Mouse (Mus musculus) embryonic facial prominence, embryonic 13.5 days (tissue): Measurements from ENCODE around the gene Rgl2. TPM values are rescaled to one million over a fixed set of nuclear protein-coding genes. Genes with fewer than 3 reads are reported as not detected.
"Not testable (repeated sequence)": the region's sequence is repeated elsewhere in the genome, so short reads cannot be mapped to it uniquely, and the experiment has no call there.

Experiments
- ATAC-seq: fragments of 200-750 bp; cut with Nextera tagmentation; 2 replicates; pipeline ENCODE4 v1.8.0; 2017; ENCODE audit warnings: low read depth; ENCODE audit not compliant: insufficient number of reproducible peaks, insufficient read depth, low FRiP score, low TSS enrichment
- H3K27ac ChIP-seq: fragments of 300-500 bp; sonication (generic); 2 replicates; pipeline ENCODE4 v1.5.1; 2015; ENCODE audit warnings: moderate library complexity, mild to moderate bottlenecking, inconsistent platforms
- H3K27me3 ChIP-seq: fragments of 300-500 bp; sonication (generic); 2 replicates; pipeline ENCODE4 v1.6.1; 2015; ENCODE audit warnings: mild to moderate bottlenecking, inconsistent platforms
- H3K36me3 ChIP-seq: fragments of 300-500 bp; sonication (generic); 2 replicates; pipeline ENCODE4 v1.6.1; 2015; ENCODE audit warnings: mild to moderate bottlenecking, inconsistent platforms
- H3K4me1 ChIP-seq: fragments of 300-500 bp; sonication (generic); 2 replicates; pipeline ENCODE4 v1.6.1; 2015; ENCODE audit warnings: inconsistent platforms
- H3K4me2 ChIP-seq: fragments of 300-500 bp; sonication (generic); 2 replicates; pipeline ENCODE4 v1.6.1; 2015; ENCODE audit warnings: moderate library complexity, mild to moderate bottlenecking, inconsistent platforms
- H3K4me3 ChIP-seq: fragments of 300-500 bp; sonication (generic); 2 replicates; pipeline ENCODE4 v1.5.1; 2015; ENCODE audit warnings: mild to moderate bottlenecking, inconsistent platforms
- H3K9ac ChIP-seq: fragments of 300-500 bp; sonication (generic); 2 replicates; pipeline ENCODE4 v1.6.1; 2015; ENCODE audit warnings: mild to moderate bottlenecking, inconsistent platforms
- H3K9me3 ChIP-seq: fragments of 300-500 bp; sonication (generic); 2 replicates; pipeline ENCODE4 v1.6.1; 2016; ENCODE audit warnings: inconsistent platforms
- WGBS: fragments of 180-500 bp; shearing (Covaris S2); methylation state at CpG from one replicate; pipeline ENCODE4 v1.1.7; 2015; ENCODE audit warnings: mixed read lengths; 5-methylcytosine and 5-hydroxymethylcytosine counted together
- polyA plus RNA-seq: library from polyadenylated mRNA; unstranded; fragments of >200 nt; fragmentation: Nextera tagmentation; extraction: Ambion mirVana; gene quantifications from 2 replicates; pipeline ENCODE4 v1.2.1, GENCODE M21; 2015

The Rgl2 gene
- polyA plus RNA-seq, 1 experiment from 2014 or later, result 61.2 TPM

- H3K36me3 ChIP-seq, H3K4me1 ChIP-seq, H3K27ac ChIP-seq, H3K9ac ChIP-seq, H3K4me2 ChIP-seq, H3K9me3 ChIP-seq, ATAC-seq, H3K27me3 ChIP-seq, H3K4me3 ChIP-seq: not testable (repeated sequence)
- WGBS, result 84% methylated on average over 4 of the region's 4 CpGs
These were observed 31.1 kb upstream of the Rgl2 start for GRCm38 (mm10) chr17:33898193-33898592.

GRCm38 (mm10) chr17:33899642-33900041 is 29.7 kb upstream of the Rgl2 start:
- H3K36me3 ChIP-seq, result no peaks in the 10 kb centered on the region
- no peaks in the 10 kb centered on the region for H3K27me3 ChIP-seq
- ATAC-seq, result no peak
- no peaks in the 10 kb centered on the region for H3K4me1 ChIP-seq
- H3K9me3 ChIP-seq, result no peaks in the 10 kb centered on the region
- no peak overlapping the region for H3K9ac ChIP-seq
- 78% methylated on average over 4 of the region's 4 CpGs for WGBS
- no peak overlapping the region for H3K4me3 ChIP-seq
- no peak overlapping the region for H3K4me2 ChIP-seq
- H3K27ac ChIP-seq, result no peak overlapping the region

DNA sequence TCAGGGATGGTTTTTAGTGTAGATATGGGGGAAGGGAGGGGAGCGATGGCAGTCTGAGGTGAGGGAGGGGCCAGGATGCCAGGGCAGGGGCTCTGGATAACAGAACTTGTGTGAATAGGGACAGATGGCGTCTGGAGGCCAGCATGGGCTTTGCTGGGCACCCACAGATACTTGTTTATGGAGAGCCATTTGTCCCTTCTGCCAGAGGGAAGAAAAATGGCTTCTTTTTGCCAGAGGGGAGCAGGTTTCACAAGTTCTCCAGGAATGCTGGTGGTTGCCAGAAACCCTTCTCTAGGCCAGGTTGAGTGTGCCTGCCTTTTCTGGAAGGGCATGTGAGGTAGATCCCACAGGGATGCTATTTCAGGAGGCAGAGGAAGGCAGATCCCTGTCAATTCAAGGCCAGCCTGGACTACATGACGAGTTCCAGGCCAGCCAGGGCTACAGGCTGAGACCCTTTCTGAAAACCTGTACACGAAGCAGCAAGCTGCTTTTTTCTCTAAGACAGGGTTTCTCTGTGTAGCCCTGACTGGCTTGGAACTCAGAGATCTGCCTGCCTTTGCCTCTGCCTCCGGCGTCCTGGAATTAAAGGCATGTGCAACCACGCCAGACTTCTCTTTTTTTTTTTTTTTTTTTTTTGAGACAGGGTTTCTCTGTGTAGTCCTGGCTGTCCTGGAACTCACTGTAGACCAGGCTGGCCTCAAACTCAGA is 28.9 kb upstream of the Rgl2 start:
- Histone ChIP-seq H3K4me3 (no peak overlapping the region), H3K36me3 (no peaks in the 10 kb centered on the region), H3K9me3 (no peaks in the 10 kb centered on the region), H3K27ac (no peak overlapping the region), H3K9ac (no peak overlapping the region), H3K4me1 (no peaks in the 10 kb centered on the region), H3K4me2 (no peak overlapping the region), H3K27me3 (no peaks in the 10 kb centered on the region)
- WGBS, result 65% methylated on average over 7 of the region's 7 CpGs
- ATAC-seq, result no peak

DNA sequence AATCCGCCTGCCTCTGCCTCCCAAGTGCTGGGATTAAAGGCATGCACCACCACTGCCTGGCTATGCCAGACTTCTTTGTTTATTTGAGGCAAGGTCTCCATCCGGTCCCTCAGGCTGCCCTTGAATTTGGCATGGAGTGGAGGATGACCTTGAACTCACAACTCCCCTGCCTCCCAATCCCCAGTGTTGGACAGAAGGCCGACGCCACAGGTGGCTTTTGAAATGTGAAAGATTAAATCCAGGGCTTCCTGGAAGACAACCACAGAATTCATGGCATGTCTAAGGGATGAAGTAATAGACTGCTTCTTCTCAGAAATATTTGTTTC is 28.4 kb upstream of the Rgl2 start:
- H3K4me3 ChIP-seq, result no peak overlapping the region
- ATAC-seq, result no peak
- H3K4me1 ChIP-seq, result no peaks in the 10 kb centered on the region
- no peak overlapping the region for H3K9ac ChIP-seq
- H3K27me3 ChIP-seq, result no peaks in the 10 kb centered on the region
- H3K36me3 ChIP-seq, result no peaks in the 10 kb centered on the region
- H3K9me3 ChIP-seq, result no peaks in the 10 kb centered on the region
- no peak overlapping the region for H3K27ac ChIP-seq
- no peak overlapping the region for H3K4me2 ChIP-seq
- WGBS, result 80% methylated on average over 4 of the region's 4 CpGs

GRCm38 (mm10) chr17:33901653-33902052 is 27.7 kb upstream of the Rgl2 start:
- no peaks in the 10 kb centered on the region for H3K27me3 ChIP-seq
- 70% methylated on average over 4 of the region's 4 CpGs for WGBS

DNA sequence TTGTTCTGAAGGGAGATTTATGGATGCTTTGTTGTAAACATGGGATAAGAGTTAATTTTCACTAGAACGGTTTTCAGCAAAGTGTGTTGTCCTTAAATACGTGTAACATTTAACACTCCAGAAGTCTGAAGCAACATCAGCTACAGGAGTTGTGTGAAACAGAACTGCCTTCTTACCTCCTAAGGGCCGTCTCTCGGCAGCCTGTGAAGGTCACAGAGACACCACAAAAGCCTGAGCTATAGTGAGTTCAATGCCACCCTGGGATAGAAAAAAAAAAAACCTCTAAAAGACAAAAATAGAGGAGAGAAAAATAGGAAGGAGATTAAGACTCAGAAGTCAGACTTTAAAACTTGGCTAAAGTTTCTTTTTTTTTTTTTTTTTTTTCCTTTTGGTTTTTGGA is 27.3 kb upstream of the Rgl2 start:
- Histone ChIP-seq H3K9ac (no peak overlapping the region), H3K27ac (no peak overlapping the region), H3K4me1 (no peaks in the 10 kb centered on the region), H3K4me2 (no peak overlapping the region), H3K4me3 (no peak overlapping the region), H3K9me3 (no peaks in the 10 kb centered on the region), H3K36me3 (no peaks in the 10 kb centered on the region), H3K27me3 (no peaks in the 10 kb centered on the region)
- WGBS, result 82% methylated on average over 4 of the region's 4 CpGs
- ATAC-seq, result no peak

More at GRCm38 (mm10) chr17:33901653-33902052, 27.7 kb upstream of the Rgl2 start:
- Histone ChIP-seq H3K4me3 (no peak overlapping the region), H3K4me2 (no peak overlapping the region), H3K9me3 (no peaks in the 10 kb centered on the region), H3K4me1 (no peaks in the 10 kb centered on the region), H3K27ac (no peak overlapping the region), H3K9ac (no peak overlapping the region), H3K36me3 (no peaks in the 10 kb centered on the region)
- ATAC-seq, result no peak

- no peaks in the 10 kb centered on the region for H3K9me3 ChIP-seq
- 76% methylated on average over 7 of the region's 7 CpGs for WGBS
- H3K27ac ChIP-seq, result no peak overlapping the region
- H3K27me3 ChIP-seq, result no peaks in the 10 kb centered on the region
- ATAC-seq, result no peak
- H3K4me3 ChIP-seq, result no peak overlapping the region
- no peak overlapping the region for H3K9ac ChIP-seq
- no peaks in the 10 kb centered on the region for H3K36me3 ChIP-seq
- H3K4me2 ChIP-seq, result no peak overlapping the region
- H3K4me1 ChIP-seq, result no peaks in the 10 kb centered on the region
These were observed 26.9 kb upstream of the Rgl2 start for GRCm38 (mm10) chr17:33902491-33902890.

- 64% methylated on average over 6 of the region's 6 CpGs for WGBS
- H3K4me1 ChIP-seq, H3K9ac ChIP-seq, H3K4me2 ChIP-seq, H3K9me3 ChIP-seq, H3K4me3 ChIP-seq, H3K27ac ChIP-seq, ATAC-seq, H3K36me3 ChIP-seq, H3K27me3 ChIP-seq: not testable (repeated sequence)
These were observed 25.3 kb upstream of the Rgl2 start for GRCm38 (mm10) chr17:33903911-33904651.

GRCm38 (mm10) chr17:33904835-33905234 is 24.5 kb upstream of the Rgl2 start, which contains the start of gene Platr17:
Gene Platr17 (plus strand): TSS chr17:33905135.
- ATAC-seq, H3K9me3 ChIP-seq, H3K4me2 ChIP-seq, H3K27me3 ChIP-seq, H3K9ac ChIP-seq, H3K36me3 ChIP-seq, H3K4me3 ChIP-seq, H3K27ac ChIP-seq, H3K4me1 ChIP-seq: not testable (repeated sequence)
- 19% methylated on average over 3 of the region's 4 CpGs for WGBS

- no peaks in the 10 kb centered on the region for H3K27me3 ChIP-seq
- H3K36me3 ChIP-seq, result peaks cover 26% of the 10 kb centered on the region
- peak overlapping the region; percentile 91 for H3K27ac ChIP-seq
- peak overlapping the region; percentile 81 for H3K9ac ChIP-seq
- peak overlapping the region; percentile 95 for H3K4me3 ChIP-seq
- peaks cover 31% of the 10 kb centered on the region for H3K4me1 ChIP-seq
- H3K9me3 ChIP-seq, result no peaks in the 10 kb centered on the region
- ATAC-seq, result peak; percentile 27
- under 1% methylated on average over 43 of the region's 44 CpGs for WGBS
- peak overlapping the region; percentile 97 for H3K4me2 ChIP-seq
These were observed 20.8 kb upstream of the Rgl2 start for GRCm38 (mm10) chr17:33908331-33909076.

GRCm38 (mm10) chr17:33909077-33909868 is 20.1 kb upstream of the Rgl2 start, which contains the start of gene Daxx:
Gene Daxx (plus strand): TSS chr17:33909414.
- H3K9ac ChIP-seq, result peak within 1 kb of the TSS; percentile 91
- peak; percentile 96 for ATAC-seq
- no peaks in the 10 kb centered on the region for H3K27me3 ChIP-seq
- H3K9me3 ChIP-seq, result no peaks in the 10 kb centered on the region
- WGBS, result under 1% methylated on average over 68 of the region's 68 CpGs
- H3K4me2 ChIP-seq, result peak within 1 kb of the TSS; percentile 97
- peaks cover 31% of the 10 kb centered on the region for H3K4me1 ChIP-seq
- peak within 1 kb of the TSS; percentile 95 for H3K4me3 ChIP-seq
- H3K36me3 ChIP-seq, result peaks cover 34% of the 10 kb centered on the region
- peak within 1 kb of the TSS; percentile 91 for H3K27ac ChIP-seq
